In the genomic region with DNA sequence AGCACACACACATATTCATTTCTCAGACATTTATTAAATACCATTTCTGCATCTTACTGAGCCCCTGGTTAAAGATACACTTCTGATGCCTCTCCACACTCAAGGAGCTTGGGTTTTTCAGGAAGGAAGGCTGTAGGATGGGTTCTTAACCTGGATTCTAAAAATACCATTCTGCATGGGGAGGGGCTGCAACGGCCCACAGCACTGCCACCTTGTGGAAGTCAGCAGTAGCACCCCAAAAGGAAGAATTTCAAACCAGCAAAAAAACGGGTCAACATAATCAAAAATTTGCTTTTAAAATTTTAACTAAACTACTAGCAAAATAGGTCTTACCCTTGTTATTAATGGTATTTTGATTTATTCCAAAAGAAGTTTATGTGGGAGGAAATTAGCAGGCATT, we compare ENCODE assay signal across 9 mouse cellular contexts. TPM values are rescaled to one million over a fixed set of nuclear protein-coding genes. Genes with fewer than 3 reads are reported as not detected.
DNase-seq lines count a peak whose midpoint lies in the region; ATAC-seq lines count a peak whose summit lies in the region.
"Had no signal": no experiment of that assay in that cellular context is flagged by ENCODE, and none has a peak within 500 bp of the region (broad histone marks: within the 10 kb centered on the region; RNA-seq: fewer than 3 reads in every experiment).

No protein-coding gene starts in this region.

- H3K27ac ChIP-seq in hindbrain, embryonic 14.5 days = no peak overlapping the region
- H3K27ac ChIP-seq in hindbrain, embryonic 12.5 days = no peak overlapping the region
- H3K27ac ChIP-seq: embryonic facial prominence, embryonic 13.5 days had no signal

- no peaks in the 10 kb centered on the region for H3K9me3 ChIP-seq in hindbrain, embryonic 14.5 days (ENCODE audit: control insufficient read depth, low read length)
- no peaks in the 10 kb centered on the region for H3K9me3 ChIP-seq in hindbrain, embryonic 12.5 days (replicated peaks)
- H3K9me3 ChIP-seq: embryonic facial prominence, embryonic 13.5 days had no signal

- H3K4me3 ChIP-seq in hindbrain, embryonic 14.5 days (replicated peaks; ENCODE audit: low read length) = no peak overlapping the region
- H3K4me3 ChIP-seq in hindbrain, embryonic 12.5 days = no peak overlapping the region
- H3K4me3 ChIP-seq: embryonic facial prominence, embryonic 13.5 days had no signal

- DNase-seq in hindbrain, embryonic 14.5 days (ENCODE audit: low spot score) = peak; percentile 30
- DNase-seq in thymus, postnatal 14 days = peak; percentile 10
- no peak for DNase-seq in thymus, postnatal 36 days
- peak; percentile 22 to 30 for DNase-seq in cerebellum, postnatal 36 days
- peak; percentile 15 for DNase-seq in splenic B cell, adult 2 months (ENCODE audit: low read depth, low spot score)
- DNase-seq in kidney, postnatal 25 days = no peak
- no peak for DNase-seq in adipocyte (ENCODE audit: low spot score)

- WGBS in hindbrain, embryonic 14.5 days = 22% methylated on average over 2 of the region's 2 CpGs
- 41% methylated on average over 2 of the region's 2 CpGs for WGBS in hindbrain, embryonic 12.5 days

- no peaks in the 10 kb centered on the region for H3K36me3 ChIP-seq in hindbrain, embryonic 14.5 days (replicated peaks; ENCODE audit: control insufficient read depth, insufficient read depth)
- H3K36me3 ChIP-seq in hindbrain, embryonic 12.5 days = no peaks in the 10 kb centered on the region
- H3K36me3 ChIP-seq in splenic B cell, adult 2 months (ENCODE audit: control insufficient read depth, insufficient read depth, low read length, poor library complexity, severe bottlenecking) = no peaks in the 10 kb centered on the region
- H3K36me3 ChIP-seq: embryonic facial prominence, embryonic 13.5 days had no signal

- no peaks in the 10 kb centered on the region for H3K4me1 ChIP-seq in hindbrain, embryonic 14.5 days (replicated peaks; ENCODE audit: control insufficient read depth, insufficient read depth, low read length)
- no peaks in the 10 kb centered on the region for H3K4me1 ChIP-seq in hindbrain, embryonic 12.5 days
- H3K4me1 ChIP-seq: embryonic facial prominence, embryonic 13.5 days had no signal

- no peak overlapping the region for H3K4me2 ChIP-seq in hindbrain, embryonic 14.5 days (replicated peaks)
- H3K4me2 ChIP-seq in hindbrain, embryonic 12.5 days (replicated peaks) = no peak overlapping the region
- H3K4me2 ChIP-seq: embryonic facial prominence, embryonic 13.5 days had no signal

- no peak overlapping the region for H3K9ac ChIP-seq in hindbrain, embryonic 14.5 days
- H3K9ac ChIP-seq in hindbrain, embryonic 12.5 days = no peak overlapping the region
- H3K9ac ChIP-seq: embryonic facial prominence, embryonic 13.5 days had no signal

- ATAC-seq in hindbrain, embryonic 14.5 days (ENCODE audit: low FRiP score) = no peak
- no peak for ATAC-seq in hindbrain, embryonic 12.5 days (ENCODE audit: low FRiP score)

- H3K27me3 ChIP-seq in hindbrain, embryonic 14.5 days (ENCODE audit: control insufficient read depth, insufficient read depth, low read length) = no peaks in the 10 kb centered on the region
- H3K27me3 ChIP-seq in hindbrain, embryonic 12.5 days = no peaks in the 10 kb centered on the region
- no peaks in the 10 kb centered on the region for H3K27me3 ChIP-seq in splenic B cell, adult 2 months (ENCODE audit: control insufficient read depth, insufficient read depth, low read length, poor library complexity, severe bottlenecking)
- H3K27me3 ChIP-seq: embryonic facial prominence, embryonic 13.5 days had no signal

RNA-seq across cellular contexts. Expression of gene Arsb, which starts 47.2 kb away (rescaled TPM):
- 10.9 and 12.1 TPM in 2 replicates for polyA plus RNA-seq in hindbrain, embryonic 14.5 days (2014; fragmentation: Nextera tagmentation; extraction: Ambion mirVana)
- polyA plus RNA-seq in hindbrain, embryonic 12.5 days (2016; fragmentation: Nextera tagmentation; extraction: Ambion mirVana) = 8.8 and 9.5 TPM in 2 replicates

RNA-seq across cellular contexts. Expression of gene Dmgdh, which starts 50.0 kb away (rescaled TPM):
- polyA plus RNA-seq in hindbrain, embryonic 14.5 days (2014; fragmentation: Nextera tagmentation; extraction: Ambion mirVana) = 0.35 and 0.54 TPM in 2 replicates
- 0.36 and 0.42 TPM in 2 replicates for polyA plus RNA-seq in hindbrain, embryonic 12.5 days (2016; fragmentation: Nextera tagmentation; extraction: Ambion mirVana)

RNA-seq across cellular contexts. Expression of gene Bhmt2, which starts 50.1 kb away (rescaled TPM):
- polyA plus RNA-seq in hindbrain, embryonic 14.5 days (2014; fragmentation: Nextera tagmentation; extraction: Ambion mirVana) = not detected in 2 replicates
- polyA plus RNA-seq in hindbrain, embryonic 12.5 days (2016; fragmentation: Nextera tagmentation; extraction: Ambion mirVana) = not detected in 2 replicates
- polyA plus RNA-seq: embryonic facial prominence, embryonic 13.5 days had no signal

Comparison
In these comparisons a context has a peak if more than half of its experiments do, and no peak if none do; other contexts are left out.
1. DNase-seq: peak in hindbrain, embryonic 14.5 days (single experiment), thymus, postnatal 14 days (single experiment), cerebellum, postnatal 36 days (2 of 2) and splenic B cell, adult 2 months (single experiment); none in thymus, postnatal 36 days (0 of 2), kidney, postnatal 25 days (0 of 2) and adipocyte (single experiment).